Mouse (Mus musculus) G1E-ER4 (cell line): Measurements from ENCODE around the gene Mipol1. TPM values are rescaled to one million over a fixed set of nuclear protein-coding genes. Genes with fewer than 3 reads are reported as not detected.

Experiments used
- GATA1 ChIP-seq: IDR thresholded peaks from one replicate; pipeline ENCODE4 v1.8.0; 2012; ENCODE audit warnings: low read length, inconsistent platforms
- polyA plus RNA-seq: library from polyadenylated mRNA; stranded (reverse); fragments of >175 nt; gene quantifications from 2 replicates; pipeline ENCODE4 v1.2.3, GENCODE M21; 2012

The Mipol1 gene
- polyA plus RNA-seq, 1 experiment = 5.6 TPM

DNA sequence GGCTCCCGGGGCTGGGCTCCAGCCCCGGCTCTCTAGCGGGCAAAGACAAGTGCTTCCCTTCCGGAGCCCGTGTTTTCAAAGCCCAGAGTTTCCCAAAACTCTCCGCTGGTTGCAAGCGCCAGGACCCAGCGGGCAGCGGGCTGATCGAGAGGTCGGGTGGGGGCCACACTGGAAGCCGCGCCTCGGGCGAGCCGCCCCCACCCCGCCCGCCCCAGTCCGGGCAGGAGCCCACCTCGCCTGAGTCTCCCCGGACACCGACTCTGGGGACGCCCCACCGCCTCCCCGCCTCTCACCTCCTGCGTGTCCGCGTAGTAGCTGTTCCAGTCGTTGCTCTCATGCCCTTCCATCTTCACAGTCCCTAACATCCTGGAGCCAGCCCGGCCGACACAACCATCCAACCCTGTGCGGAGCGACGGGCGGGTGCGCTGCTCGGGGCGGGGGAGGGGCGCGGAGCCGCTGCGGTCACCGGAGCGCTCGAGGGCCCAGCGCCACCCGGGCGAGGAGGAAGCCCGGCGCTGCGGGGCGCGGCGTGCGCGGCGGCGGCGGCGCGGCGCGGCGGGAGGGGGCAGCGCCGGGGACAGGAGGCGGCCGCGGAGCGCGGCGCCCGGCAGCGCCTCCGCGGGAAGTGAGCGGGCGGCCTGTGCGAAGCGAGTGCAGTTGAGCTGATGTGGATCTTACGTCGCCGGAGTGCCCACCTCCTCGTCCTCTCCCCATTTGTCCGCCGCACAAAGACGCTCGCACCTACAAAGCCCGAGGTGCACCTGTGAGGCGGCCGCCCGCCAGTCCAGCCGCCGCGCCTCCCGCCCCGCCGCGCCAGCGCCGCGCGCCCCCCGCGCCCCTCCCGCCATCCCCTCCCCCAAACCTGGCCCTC, 315.4 kb downstream of the Mipol1 start:
- no peak for TF ChIP-seq GATA1

Other genes with a start within 250 kb of the Mipol1 start
- 15.2 and 20.3 TPM in 2 replicates for gene Slc25a21, start 33.0 kb upstream of the Mipol1 start, polyA plus RNA-seq
- gene Prps1l3, start within 50 bp of the Mipol1 start, polyA plus RNA-seq = 30.4 and 37.4 TPM in 2 replicates